15 mouse cellular contexts compared by ENCODE assay signal in the genomic region with DNA sequence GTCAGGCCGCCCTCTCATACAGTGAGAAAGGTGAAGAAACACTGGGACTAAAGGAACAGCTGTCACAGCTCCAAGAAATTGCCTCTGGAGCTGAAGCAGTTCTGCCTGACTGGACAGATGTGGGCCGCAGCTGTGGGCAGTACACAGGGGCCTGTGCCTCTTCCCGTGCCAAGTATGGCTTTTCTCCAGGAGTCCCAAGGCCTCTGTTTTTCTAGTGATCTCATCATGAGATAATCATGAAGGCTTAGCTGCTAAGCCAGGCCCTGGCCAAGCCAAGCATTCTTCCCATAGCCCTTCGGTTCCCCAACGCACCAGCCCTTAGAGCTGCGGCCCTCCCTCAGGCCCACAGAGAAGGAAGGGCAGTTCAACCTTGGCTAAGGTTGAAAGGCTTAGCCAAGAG.
DNase-seq lines count a peak whose midpoint lies in the region; ATAC-seq and TF ChIP-seq lines count a peak whose summit lies in the region.
"Had no signal": no experiment of that assay in that cellular context is flagged by ENCODE, and none has a peak within 500 bp of the region (broad histone marks: within the 10 kb centered on the region; RNA-seq: fewer than 3 reads in every experiment).

No protein-coding gene starts in this region.

- no peak overlapping the region for H3K27ac ChIP-seq in gastrocnemius, adult 2 months
- H3K27ac ChIP-seq in midbrain, postnatal 0 days (ENCODE audit: low read depth, low read length) = no peak overlapping the region
- H3K27ac ChIP-seq in midbrain, embryonic 11.5 days (ENCODE audit: low read depth, low read length) = no peak overlapping the region
- H3K27ac ChIP-seq in limb, embryonic 14.5 days (replicated peaks; ENCODE audit: low read depth, low read length) = no peak overlapping the region
- H3K27ac ChIP-seq: embryonic facial prominence, embryonic 12.5 days; forebrain, embryonic 15.5 days; heart, adult 2 months had no signal

- no peak for TF ChIP-seq POLR2A in limb, embryonic 14.5 days (IDR thresholded peaks at IDR 0.05; ENCODE audit: borderline replicate concordance, extremely low read depth, insufficient read depth, insufficient read length)

- DNase-seq in gastrocnemius, adult 2 months = peak; percentile 22
- DNase-seq in gastrocnemius, postnatal 36 days = no peak
- peak; percentile 44 for DNase-seq in midbrain, postnatal 0 days (ENCODE audit: low spot score)
- no peak for DNase-seq in midbrain, embryonic 11.5 days (ENCODE audit: low spot score, missing footprints)
- DNase-seq in adrenal gland, postnatal 36 days = peak; percentile 66 to 68
- peak; percentile 64 for DNase-seq in limb, embryonic 14.5 days (ENCODE audit: low spot score)
- no peak for DNase-seq in spleen, postnatal 36 days (ENCODE audit: low spot score in 2 of 2)
- DNase-seq: cerebellum, adult 9-10 months; heart, adult 2 months; heart, postnatal 36 days; liver, postnatal 0 days; thymus, adult 2 months had no signal

- H3K36me3 ChIP-seq in midbrain, postnatal 0 days (ENCODE audit: insufficient read depth, low read length) = no peaks in the 10 kb centered on the region
- H3K36me3 ChIP-seq in midbrain, embryonic 11.5 days (ENCODE audit: control insufficient read depth, insufficient read depth, low read length) = no peaks in the 10 kb centered on the region
- no peaks in the 10 kb centered on the region for H3K36me3 ChIP-seq in limb, embryonic 14.5 days (ENCODE audit: control insufficient read depth, insufficient read depth, low read length)
- H3K36me3 ChIP-seq: embryonic facial prominence, embryonic 12.5 days; forebrain, embryonic 15.5 days had no signal

- H3K4me1 ChIP-seq in midbrain, postnatal 0 days (ENCODE audit: insufficient read depth, low read length) = no peaks in the 10 kb centered on the region
- H3K4me1 ChIP-seq in midbrain, embryonic 11.5 days (ENCODE audit: control insufficient read depth, insufficient read depth, low read length) = 0 out of 2 replicates have a peak, but pooled peaks cover 4% of the 10 kb centered on the region
- H3K4me1 ChIP-seq in limb, embryonic 14.5 days (ENCODE audit: control insufficient read depth, insufficient read depth, low read length) = no peaks in the 10 kb centered on the region
- H3K4me1 ChIP-seq: embryonic facial prominence, embryonic 12.5 days; forebrain, embryonic 15.5 days had no signal

- H3K4me3 ChIP-seq in gastrocnemius, adult 2 months = no peak overlapping the region
- H3K4me3 ChIP-seq in midbrain, postnatal 0 days (ENCODE audit: low read depth, low read length) = no peak overlapping the region
- H3K4me3 ChIP-seq in midbrain, embryonic 11.5 days (ENCODE audit: low read depth, low read length) = no peak overlapping the region
- no peak overlapping the region for H3K4me3 ChIP-seq in limb, embryonic 14.5 days (replicated peaks; ENCODE audit: low read length)
- H3K4me3 ChIP-seq: embryonic facial prominence, embryonic 12.5 days; forebrain, embryonic 15.5 days; heart, adult 2 months had no signal

- H3K27me3 ChIP-seq in midbrain, postnatal 0 days (ENCODE audit: insufficient read depth, low read length) = no peaks in the 10 kb centered on the region
- H3K27me3 ChIP-seq in midbrain, embryonic 11.5 days (ENCODE audit: control insufficient read depth, insufficient read depth, low read length) = peaks cover 39% of the 10 kb centered on the region
- no peaks in the 10 kb centered on the region for H3K27me3 ChIP-seq in limb, embryonic 14.5 days (ENCODE audit: control insufficient read depth, insufficient read depth, low read length)
- H3K27me3 ChIP-seq: forebrain, embryonic 15.5 days had no signal

- ATAC-seq in midbrain, postnatal 0 days (ENCODE audit: low FRiP score) = no peak
- ATAC-seq in midbrain, embryonic 11.5 days (ENCODE audit: low FRiP score) = no peak
- peak; percentile 53; the same call in 1 of the 2 replicates for ATAC-seq in limb, embryonic 14.5 days (ENCODE audit: low FRiP score, low read depth)
- no peak for ATAC-seq in monocyte, adult 5-6 weeks (replicated peaks; ENCODE audit: insufficient number of reproducible peaks, low FRiP score, low TSS enrichment, poor library complexity, severe bottlenecking)
- ATAC-seq: forebrain, embryonic 15.5 days; liver, postnatal 0 days had no signal

- H3K9me3 ChIP-seq in midbrain, postnatal 0 days (ENCODE audit: low read length) = no peaks in the 10 kb centered on the region
- H3K9me3 ChIP-seq in midbrain, embryonic 11.5 days (ENCODE audit: control insufficient read depth, low read length) = no peaks in the 10 kb centered on the region
- H3K9me3 ChIP-seq in limb, embryonic 14.5 days (ENCODE audit: control insufficient read depth, low read length) = no peaks in the 10 kb centered on the region
- H3K9me3 ChIP-seq: embryonic facial prominence, embryonic 12.5 days; forebrain, embryonic 15.5 days had no signal

- H3K9ac ChIP-seq in midbrain, postnatal 0 days (replicated peaks; ENCODE audit: low read length, poor library complexity, severe bottlenecking) = no peak overlapping the region
- no peak overlapping the region for H3K9ac ChIP-seq in midbrain, embryonic 11.5 days (ENCODE audit: low read length)
- H3K9ac ChIP-seq in limb, embryonic 14.5 days (ENCODE audit: low read depth, low read length, severe bottlenecking) = no peak overlapping the region
- H3K9ac ChIP-seq: embryonic facial prominence, embryonic 12.5 days; forebrain, embryonic 15.5 days; liver, postnatal 0 days had no signal

- no peak for TF ChIP-seq CTCF in gastrocnemius, adult 2 months (IDR thresholded peaks at IDR 0.05)
- TF ChIP-seq CTCF in midbrain, postnatal 0 days (IDR thresholded peaks at IDR 0.05) = no peak

- intact Hi-C loops in gastrocnemius, adult 2 months (cut with DNase I) = no loop called here
- intact Hi-C loops in gastrocnemius, postnatal 36 days (cut with DNase I) = no loop called here

- no peak overlapping the region for H3K4me2 ChIP-seq in midbrain, postnatal 0 days (ENCODE audit: low read depth, low read length, poor library complexity, severe bottlenecking)
- H3K4me2 ChIP-seq in midbrain, embryonic 11.5 days = no peak overlapping the region
- no peak overlapping the region for H3K4me2 ChIP-seq in limb, embryonic 14.5 days (replicated peaks; ENCODE audit: low read depth, low read length, severe bottlenecking)
- H3K4me2 ChIP-seq: embryonic facial prominence, embryonic 12.5 days; forebrain, embryonic 15.5 days had no signal

- WGBS in midbrain, postnatal 0 days = 69% methylated on average over 6 of the region's 6 CpGs
- 90% methylated on average over 6 of the region's 6 CpGs for WGBS in midbrain, embryonic 11.5 days
- 64% methylated on average over 6 of the region's 6 CpGs for WGBS in limb, embryonic 14.5 days

Comparison
In these comparisons a context has a peak if more than half of its experiments do, and no peak if none do; other contexts are left out.
1. DNase-seq: peak in gastrocnemius, adult 2 months (single experiment), midbrain, postnatal 0 days (single experiment), adrenal gland, postnatal 36 days (2 of 2) and limb, embryonic 14.5 days (single experiment); none in gastrocnemius, postnatal 36 days (0 of 2), midbrain, embryonic 11.5 days (single experiment) and spleen, postnatal 36 days (0 of 2).